Mouse (Mus musculus): ENCODE data around the gene Snip1.

DNA sequence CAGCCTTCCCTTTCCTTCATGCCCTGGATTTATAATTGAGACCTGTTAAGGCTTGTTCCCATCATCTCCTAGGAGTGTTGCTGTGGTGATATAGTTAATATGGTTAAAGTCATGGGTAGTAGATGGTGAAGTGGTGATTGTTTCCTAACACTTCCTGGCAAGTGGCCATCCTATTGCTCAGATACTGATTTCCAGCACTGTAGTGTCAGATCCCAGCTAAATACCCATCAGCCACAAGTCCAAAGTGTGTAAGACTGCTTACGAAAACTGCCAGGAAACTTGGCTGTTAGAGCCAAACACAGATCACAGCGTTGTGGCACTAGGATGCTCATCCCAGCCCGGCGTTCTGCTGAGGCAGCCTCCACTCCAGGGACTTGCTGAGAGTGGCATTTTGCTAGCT is 32.1 kb upstream of the Snip1 start:
- TF ChIP-seq EP300 (IDR thresholded peaks at IDR 0.05; ENCODE audit: low read depth in 1 of 2, low read length in 2 of 2) (no peak), POLR2AphosphoS5 (IDR thresholded peaks at IDR 0.05; ENCODE audit: borderline replicate concordance, low read depth, low read length) (no peak), USF1 (IDR thresholded peaks at IDR 0.05; ENCODE audit: low read depth, low read length) (no peak), CHD1 (IDR thresholded peaks at IDR 0.05; ENCODE audit: low read depth, low read length) (no peak), E2F4 (IDR thresholded peaks at IDR 0.05; ENCODE audit: borderline replicate concordance, low read depth, low read length) (no peak), ZKSCAN1 (IDR thresholded peaks at IDR 0.05; ENCODE audit: low read depth, low read length) (no peak), CHD2 (IDR thresholded peaks at IDR 0.05; ENCODE audit: low read length) (no peak), TBP (IDR thresholded peaks at IDR 0.05; ENCODE audit: low read depth, low read length) (no peak), UBTF (IDR thresholded peaks at IDR 0.05; ENCODE audit: borderline replicate concordance, insufficient read depth, low read depth, low read length) (no peak), NRF1 (IDR thresholded peaks at IDR 0.05; ENCODE audit: insufficient read depth, low read depth, low read length, poor library complexity, severe bottlenecking) (no peak)
